Mouse (Mus musculus): Measurements from ENCODE around the gene Kdm5c.

DNA sequence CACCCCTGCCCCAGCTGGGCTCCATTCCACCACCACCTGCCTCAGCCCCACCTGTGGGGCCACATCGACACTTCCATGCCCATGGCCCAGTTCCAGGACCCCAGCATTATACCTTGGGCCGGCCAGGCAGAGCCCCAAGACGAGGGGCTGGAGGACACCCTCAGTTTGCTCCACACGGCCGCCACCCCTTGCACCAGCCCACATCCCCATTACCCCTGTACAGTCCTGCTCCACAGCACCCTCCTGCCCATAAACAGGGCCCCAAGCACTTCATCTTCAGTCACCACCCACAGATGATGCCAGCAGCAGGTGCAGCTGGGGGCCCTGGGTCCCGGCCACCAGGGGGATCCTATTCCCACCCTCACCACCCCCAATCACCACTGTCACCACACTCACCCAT, 9.5 kb upstream of the Kdm5c start:
- TF ChIP-seq CTCF (IDR thresholded peaks at IDR 0.05; ENCODE audit: insufficient read depth, low read length): no peak
- no peak for TF ChIP-seq POLR2A (IDR thresholded peaks at IDR 0.05; ENCODE audit: borderline replicate concordance, extremely low read depth, low read depth, low read length)

Data from lung, adult 2 months (tissue).